Mouse (Mus musculus): ENCODE data around the gene Ntmt1. TPM values are rescaled to one million over a fixed set of nuclear protein-coding genes. Genes with fewer than 3 reads are reported as not detected.

Ntmt1 gene
- 103 and 108 TPM in 2 replicates for polyA plus RNA-seq (2016; fragmentation: Nextera tagmentation; extraction: Ambion mirVana)

GRCm38 (mm10) chr2:30807648-30808295 is at the start of gene Ntmt1:
TSS of gene Ntmt1 (plus strand) at chr2:30807826.
- Histone ChIP-seq H3K9ac (replicated peaks) (peak within 1 kb of the TSS; percentile 81), H3K4me3 (replicated peaks) (peak within 1 kb of the TSS; percentile 81), H3K27ac (peak within 1 kb of the TSS; percentile 76), H3K4me1 (replicated peaks) (peaks cover 20% of the 10 kb centered on the region), H3K4me2 (peak within 1 kb of the TSS; percentile 87), H3K9me3 (no peaks in the 10 kb centered on the region), H3K27me3 (peaks cover 11% of the 10 kb centered on the region), H3K36me3 (peaks cover 22% of the 10 kb centered on the region)
- WGBS, result 1% methylated on average over 44 of the region's 44 CpGs
- peak; percentile 96 for ATAC-seq (ENCODE audit: insufficient number of reproducible peaks, insufficient read depth, low FRiP score, low TSS enrichment, low read depth)

DNA sequence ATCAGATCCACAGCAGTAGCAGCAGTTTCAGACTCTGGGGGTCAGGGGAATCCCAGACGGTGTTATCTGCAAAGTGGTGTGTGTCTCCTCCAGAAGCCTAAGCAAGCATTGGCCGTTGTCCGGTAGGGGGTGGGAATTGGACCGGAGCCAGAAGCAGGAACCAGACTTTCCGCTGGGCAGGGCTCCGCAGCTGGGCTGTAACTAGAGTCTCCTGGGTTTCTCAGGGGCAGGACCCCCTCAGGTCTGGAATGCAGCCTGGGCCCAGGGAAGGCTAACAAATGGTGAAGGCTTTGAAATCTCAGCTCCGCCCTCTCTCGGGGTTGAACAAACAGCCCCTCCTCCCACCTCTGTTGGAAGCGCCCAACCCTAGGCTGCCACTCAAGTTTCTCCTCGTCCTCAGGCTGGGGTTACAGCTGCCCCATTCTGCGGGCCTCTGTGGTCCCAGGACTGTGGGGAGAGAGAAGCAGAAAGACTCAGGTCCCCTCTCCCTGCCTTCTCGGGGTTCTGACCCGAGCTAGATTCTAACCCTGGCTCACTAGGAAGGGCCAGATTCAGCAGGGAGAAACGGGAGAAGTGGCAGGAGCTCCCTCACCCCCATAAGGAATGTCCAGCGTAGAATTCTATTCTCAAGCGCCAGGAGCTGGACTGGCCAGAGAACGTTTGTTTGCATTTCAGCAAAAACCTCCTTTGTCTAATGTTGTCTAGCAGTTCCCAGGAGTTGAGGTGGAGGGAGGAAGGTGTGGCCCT is 49.1 kb upstream of the Ntmt1 start:
- peak; percentile 92 for ATAC-seq (ENCODE audit: insufficient number of reproducible peaks, insufficient read depth, low FRiP score, low TSS enrichment, low read depth)
- H3K4me1 ChIP-seq (replicated peaks), result peaks cover 45% of the 10 kb centered on the region
- H3K36me3 ChIP-seq, result no peaks in the 10 kb centered on the region
- H3K9me3 ChIP-seq, result peaks cover 17% of the 10 kb centered on the region
- H3K27me3 ChIP-seq, result no peaks in the 10 kb centered on the region
- peak overlapping the region; percentile 5; the same call in 1 of the 2 replicates for H3K4me3 ChIP-seq (replicated peaks)
- 0 out of 2 replicates have a peak overlapping the region, but pooled peaks have one; percentile 23 for H3K9ac ChIP-seq (replicated peaks)
- peak overlapping the region; percentile 98 for H3K27ac ChIP-seq
- H3K4me2 ChIP-seq, result peak overlapping the region; percentile 44
- 3% methylated on average over 17 of the region's 17 CpGs for WGBS

DNA sequence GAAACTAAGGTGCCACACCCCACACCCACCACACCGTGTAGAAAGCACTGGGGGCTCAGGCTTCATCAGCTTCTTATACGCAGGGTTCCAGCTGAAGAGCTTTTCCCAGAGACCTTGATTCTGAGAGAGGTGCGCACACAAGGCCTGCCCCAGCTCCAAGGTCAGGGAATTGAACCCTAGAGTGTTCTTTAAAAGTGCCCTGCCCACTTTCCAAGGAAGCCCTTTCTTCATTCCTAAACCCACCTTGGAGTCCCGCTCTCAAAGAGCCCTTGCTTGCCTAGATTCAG is 48.6 kb upstream of the Ntmt1 start:
- H3K4me2 ChIP-seq, result peak overlapping the region; percentile 44
- H3K4me1 ChIP-seq (replicated peaks), result peaks cover 40% of the 10 kb centered on the region
- 0 out of 2 replicates have a peak overlapping the region, but pooled peaks have one; percentile 23 for H3K9ac ChIP-seq (replicated peaks)

DNA sequence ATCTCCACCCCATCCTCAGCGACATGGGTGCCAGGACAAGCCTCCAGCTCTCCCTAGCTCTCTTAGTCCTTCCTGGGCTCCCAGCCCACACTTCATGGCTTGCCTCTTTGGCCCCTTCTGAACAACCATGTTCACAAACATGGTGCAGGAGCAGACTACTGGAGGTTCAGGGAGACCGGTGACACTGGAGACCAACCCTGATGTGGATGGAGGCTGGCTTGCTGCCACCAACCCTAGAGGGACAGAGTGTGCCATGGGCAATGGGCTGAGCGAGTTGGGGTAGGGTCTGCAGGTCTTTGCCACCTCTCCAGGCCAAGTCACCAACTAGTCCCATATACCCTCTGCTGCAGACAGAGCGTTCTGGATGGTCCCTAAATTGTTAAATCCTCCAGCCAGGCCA is 48.2 kb upstream of the Ntmt1 start:
- 80% methylated on average over 4 of the region's 4 CpGs for WGBS
- Histone ChIP-seq H3K36me3 (no peaks in the 10 kb centered on the region), H3K9me3 (peaks cover 18% of the 10 kb centered on the region), H3K27ac (peak overlapping the region; percentile 98), H3K4me3 (replicated peaks) (no peak overlapping the region), H3K9ac (replicated peaks) (no peak overlapping the region), H3K27me3 (no peaks in the 10 kb centered on the region), H3K4me2 (no peak overlapping the region), H3K4me1 (replicated peaks) (peaks cover 36% of the 10 kb centered on the region)
- ATAC-seq (ENCODE audit: insufficient number of reproducible peaks, insufficient read depth, low FRiP score, low TSS enrichment, low read depth), result no peak

More for the DNA sequence above, 48.6 kb upstream of the Ntmt1 start:
- Histone ChIP-seq H3K4me3 (replicated peaks) (no peak overlapping the region), H3K27me3 (no peaks in the 10 kb centered on the region), H3K9me3 (peaks cover 17% of the 10 kb centered on the region), H3K27ac (peak overlapping the region; percentile 98), H3K36me3 (no peaks in the 10 kb centered on the region)
- WGBS, result 47% methylated on average over 4 of the region's 4 CpGs
- 0 out of 2 replicates have a peak, but pooled peaks have one; percentile 7 for ATAC-seq (ENCODE audit: insufficient number of reproducible peaks, insufficient read depth, low FRiP score, low TSS enrichment, low read depth)

- H3K9me3 ChIP-seq, result peaks cover 24% of the 10 kb centered on the region
- peaks cover 36% of the 10 kb centered on the region for H3K4me1 ChIP-seq (replicated peaks)
- H3K27ac ChIP-seq, result peak overlapping the region; percentile 98
- 53% methylated on average over 10 of the region's 10 CpGs for WGBS
- no peaks in the 10 kb centered on the region for H3K36me3 ChIP-seq
- H3K4me3 ChIP-seq (replicated peaks), result no peak overlapping the region
- no peaks in the 10 kb centered on the region for H3K27me3 ChIP-seq
- no peak overlapping the region for H3K9ac ChIP-seq (replicated peaks)
- H3K4me2 ChIP-seq, result no peak overlapping the region
- ATAC-seq (ENCODE audit: insufficient number of reproducible peaks, insufficient read depth, low FRiP score, low TSS enrichment, low read depth), result no peak
These were observed 47.6 kb upstream of the Ntmt1 start for GRCm38 (mm10) chr2:30759858-30760547.

GRCm38 (mm10) chr2:30760706-30761105 is 46.9 kb upstream of the Ntmt1 start:
- ATAC-seq (ENCODE audit: insufficient number of reproducible peaks, insufficient read depth, low FRiP score, low TSS enrichment, low read depth), result no peak
- Histone ChIP-seq H3K36me3 (no peaks in the 10 kb centered on the region), H3K4me2 (no peak overlapping the region), H3K27ac (no peak overlapping the region), H3K27me3 (no peaks in the 10 kb centered on the region), H3K4me1 (replicated peaks) (peaks cover 36% of the 10 kb centered on the region), H3K4me3 (replicated peaks) (no peak overlapping the region), H3K9ac (replicated peaks) (no peak overlapping the region), H3K9me3 (peaks cover 25% of the 10 kb centered on the region)
- 44% methylated on average over 6 of the region's 6 CpGs for WGBS

DNA sequence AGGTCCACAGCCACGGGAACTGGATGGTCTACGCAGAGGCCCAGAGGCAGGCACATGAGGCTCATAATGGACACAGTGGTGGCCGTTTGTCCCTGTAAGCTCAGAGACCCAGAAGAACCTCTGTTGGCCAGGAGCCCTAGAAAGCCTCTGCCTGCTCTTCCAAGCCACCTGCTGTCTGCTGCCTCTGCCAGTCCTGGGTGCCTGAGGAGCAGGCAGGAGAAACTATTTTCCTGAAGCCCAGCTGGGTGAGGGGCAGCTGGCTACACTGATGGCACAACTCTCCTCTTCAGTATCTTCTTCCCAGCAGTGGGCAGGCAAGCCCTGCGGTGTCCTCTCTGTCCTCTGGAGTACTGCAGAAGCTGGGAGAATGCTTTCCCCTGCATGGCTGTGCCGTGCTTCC is 41.2 kb upstream of the Ntmt1 start:
- H3K36me3 ChIP-seq, result no peaks in the 10 kb centered on the region
- H3K4me1 ChIP-seq (replicated peaks), result peaks cover 14% of the 10 kb centered on the region
- H3K27me3 ChIP-seq, result 0 out of 2 replicates have a peak, but pooled peaks cover under 1% of the 10 kb centered on the region
- ATAC-seq (ENCODE audit: insufficient number of reproducible peaks, insufficient read depth, low FRiP score, low TSS enrichment, low read depth), result no peak
- H3K9me3 ChIP-seq, result peaks cover 18% of the 10 kb centered on the region; the same call in 1 of the 2 replicates
- peak overlapping the region; percentile 25; the same call in 1 of the 2 replicates for H3K27ac ChIP-seq
- no peak overlapping the region for H3K4me2 ChIP-seq
- no peak overlapping the region for H3K9ac ChIP-seq (replicated peaks)
- no peak overlapping the region for H3K4me3 ChIP-seq (replicated peaks)
- WGBS, result 82% methylated on average over 5 of the region's 5 CpGs

DNA sequence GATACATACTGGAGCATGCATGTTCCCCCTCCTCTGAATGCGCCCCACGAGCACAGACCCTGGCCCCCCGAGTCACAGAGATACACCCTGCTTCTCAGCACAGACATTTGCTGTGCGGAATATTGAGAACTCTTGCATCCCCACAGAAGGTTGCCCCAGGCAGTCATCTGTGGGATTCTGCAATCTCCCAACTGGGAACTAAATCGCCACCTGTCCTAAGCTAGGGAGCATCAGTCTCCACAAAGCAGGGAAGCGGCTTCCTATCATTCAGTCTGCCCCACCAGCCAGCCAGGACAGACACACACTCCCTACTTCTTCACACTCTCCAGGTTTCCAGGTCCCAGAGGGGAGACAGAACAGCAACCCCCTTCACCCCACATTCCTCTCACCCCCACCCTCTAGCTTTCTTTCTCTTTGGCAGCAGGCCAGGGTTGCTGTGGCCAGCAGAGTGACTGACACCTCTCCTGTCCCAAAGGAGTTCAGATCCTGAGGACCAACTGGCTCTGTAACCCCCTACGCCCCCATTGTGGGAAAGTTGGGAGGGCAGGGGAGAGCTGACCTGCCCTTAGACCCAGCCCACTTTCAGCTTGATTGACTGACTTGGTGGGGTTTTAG is 39.9 kb upstream of the Ntmt1 start:
- Histone ChIP-seq H3K27ac (no peak overlapping the region), H3K36me3 (no peaks in the 10 kb centered on the region), H3K9me3 (peaks cover 12% of the 10 kb centered on the region; the same call in 1 of the 2 replicates), H3K27me3 (0 out of 2 replicates have a peak, but pooled peaks cover 7% of the 10 kb centered on the region), H3K4me1 (replicated peaks) (peaks cover 27% of the 10 kb centered on the region), H3K4me2 (no peak overlapping the region; the same call in 1 of the 2 replicates), H3K9ac (replicated peaks) (no peak overlapping the region), H3K4me3 (replicated peaks) (no peak overlapping the region)
- ATAC-seq (ENCODE audit: insufficient number of reproducible peaks, insufficient read depth, low FRiP score, low TSS enrichment, low read depth), result no peak
- WGBS, result 80% methylated on average over 7 of the region's 7 CpGs

DNA sequence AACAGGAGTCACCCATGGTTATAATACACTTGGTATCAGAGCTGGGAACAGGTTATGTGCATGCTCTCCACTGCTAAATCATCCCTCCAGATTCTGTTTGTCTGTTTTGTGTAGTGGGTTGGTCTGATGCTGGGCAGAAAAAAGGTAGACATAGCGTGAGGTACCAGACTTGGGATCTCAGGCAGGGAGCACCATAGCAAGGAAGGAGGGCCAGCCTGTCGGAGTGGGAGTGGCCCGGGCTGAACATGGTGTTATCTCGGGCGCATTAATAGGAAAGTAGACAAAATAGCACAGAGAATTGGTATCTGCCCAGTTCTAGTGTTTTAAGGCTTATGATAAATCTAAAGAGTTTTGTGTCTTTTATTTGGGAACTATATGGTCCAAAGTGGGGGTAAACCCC is 39.1 kb upstream of the Ntmt1 start:
- ATAC-seq (ENCODE audit: insufficient number of reproducible peaks, insufficient read depth, low FRiP score, low TSS enrichment, low read depth), result no peak
- Histone ChIP-seq H3K36me3 (no peaks in the 10 kb centered on the region), H3K4me2 (no peak overlapping the region), H3K4me3 (replicated peaks) (no peak overlapping the region), H3K9me3 (peaks cover 9% of the 10 kb centered on the region; the same call in 1 of the 2 replicates), H3K9ac (replicated peaks) (no peak overlapping the region), H3K27me3 (0 out of 2 replicates have a peak, but pooled peaks cover 7% of the 10 kb centered on the region), H3K4me1 (replicated peaks) (peaks cover 33% of the 10 kb centered on the region), H3K27ac (no peak overlapping the region)
- WGBS, result 90% methylated on average over 5 of the region's 5 CpGs

DNA sequence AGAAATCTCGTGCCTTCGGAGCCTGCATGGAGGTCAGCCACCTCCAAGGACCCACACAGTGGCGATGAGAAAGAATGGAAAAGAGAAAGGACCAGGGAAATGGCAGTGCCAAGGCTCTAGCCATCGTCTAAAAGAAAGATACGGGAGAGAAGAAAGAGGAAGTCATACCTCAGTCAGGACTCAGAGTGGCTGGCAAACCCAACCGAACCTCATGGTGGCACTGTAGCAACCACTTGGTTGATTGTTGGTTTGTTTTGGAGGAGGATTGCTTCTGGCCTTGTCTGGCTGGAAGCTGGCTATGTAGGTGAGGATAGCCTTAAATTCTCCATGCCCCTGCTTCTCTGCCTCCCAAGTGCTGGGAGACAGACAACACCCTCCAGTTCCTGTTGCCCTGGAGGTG is 38.4 kb upstream of the Ntmt1 start:
- ATAC-seq (ENCODE audit: insufficient number of reproducible peaks, insufficient read depth, low FRiP score, low TSS enrichment, low read depth), result no peak
- no peak overlapping the region for H3K4me2 ChIP-seq
- H3K4me3 ChIP-seq (replicated peaks), result no peak overlapping the region
- H3K9me3 ChIP-seq, result peaks cover 9% of the 10 kb centered on the region; the same call in 1 of the 2 replicates
- H3K27ac ChIP-seq, result no peak overlapping the region
- H3K9ac ChIP-seq (replicated peaks), result no peak overlapping the region
- H3K27me3 ChIP-seq, result 0 out of 2 replicates have a peak, but pooled peaks cover 7% of the 10 kb centered on the region
- WGBS, result 52% methylated on average over 6 of the region's 6 CpGs
- H3K4me1 ChIP-seq (replicated peaks), result peaks cover 33% of the 10 kb centered on the region
- H3K36me3 ChIP-seq, result no peaks in the 10 kb centered on the region
